Mouse (Mus musculus) layer of hippocampus, postnatal 10 days (tissue): Measurements from ENCODE around the gene Btbd3. TPM values are rescaled to one million over a fixed set of nuclear protein-coding genes. Genes with fewer than 3 reads are reported as not detected.

Experiments used
- DNase-seq, 2 experiments: peaks; one replicate each; pipeline ENCODE4 v3.0.0; 2021; ENCODE audit warnings: low spot score in 2 of 2
- total RNA-seq, 2 experiments: library from RNA; stranded (reverse); gene quantifications; 2 replicates each; pipeline ENCODE4 v1.2.3; 2021

The Btbd3 gene
- total RNA-seq, 2 experiments from 2014 or later: 105 to 108 TPM

DNA sequence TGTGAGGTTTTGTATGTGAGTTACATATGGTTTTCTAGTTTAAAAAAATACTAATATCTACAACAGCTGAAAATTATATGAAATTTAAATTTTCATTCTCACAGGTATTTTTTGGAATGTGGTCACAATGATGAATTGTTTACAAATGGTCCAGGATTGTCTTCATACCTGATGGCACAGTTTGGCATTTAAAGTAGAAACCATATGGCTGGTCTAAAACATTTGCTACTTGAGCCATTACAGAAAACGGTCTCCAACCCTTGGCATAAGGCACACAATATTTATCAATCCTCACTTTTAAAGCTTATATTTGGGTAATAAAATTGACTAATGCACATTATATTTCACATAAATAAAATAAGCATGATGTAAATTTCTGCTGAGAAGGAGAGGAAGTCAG is 272.1 kb downstream of the Btbd3 start:
- DNase-seq: no peak

DNA sequence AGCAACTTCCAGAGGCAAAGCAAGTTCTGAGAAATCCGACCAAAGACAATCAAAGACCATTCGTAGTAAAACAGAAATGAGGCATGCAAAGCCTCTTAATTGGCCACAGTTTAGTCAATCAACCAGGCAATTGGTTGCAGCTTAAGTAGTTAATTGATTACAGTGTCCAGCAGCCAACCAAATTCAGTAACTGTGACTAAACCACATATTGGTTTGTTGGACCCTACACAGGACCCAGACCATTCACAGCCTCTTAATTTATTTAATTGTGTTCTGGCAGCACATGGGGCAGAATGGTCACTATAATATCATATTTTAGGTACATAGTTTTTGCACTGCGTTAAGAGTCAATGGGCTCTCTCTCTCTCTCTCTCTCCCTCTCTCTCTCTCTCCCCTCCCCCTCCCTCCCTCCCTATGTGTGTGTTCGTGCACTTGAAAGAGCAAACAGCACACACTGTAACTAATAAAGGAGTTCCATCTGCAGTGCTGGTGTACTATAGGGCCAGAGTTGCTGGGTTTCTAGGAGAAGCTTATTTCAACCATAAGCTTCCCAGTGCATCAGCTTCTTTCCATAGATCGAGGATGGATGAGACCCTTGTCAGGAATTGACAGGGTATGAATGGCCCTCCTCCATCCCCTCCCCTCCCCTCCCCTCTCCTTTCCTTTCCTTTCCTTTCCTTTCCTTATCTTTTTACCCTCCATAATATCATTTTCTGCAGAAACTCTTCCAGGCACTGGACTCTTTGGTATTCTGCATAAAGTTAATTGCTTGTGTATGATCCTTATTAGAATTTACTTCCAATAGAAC is 275.0 kb downstream of the Btbd3 start:
- no peak for DNase-seq

DNA sequence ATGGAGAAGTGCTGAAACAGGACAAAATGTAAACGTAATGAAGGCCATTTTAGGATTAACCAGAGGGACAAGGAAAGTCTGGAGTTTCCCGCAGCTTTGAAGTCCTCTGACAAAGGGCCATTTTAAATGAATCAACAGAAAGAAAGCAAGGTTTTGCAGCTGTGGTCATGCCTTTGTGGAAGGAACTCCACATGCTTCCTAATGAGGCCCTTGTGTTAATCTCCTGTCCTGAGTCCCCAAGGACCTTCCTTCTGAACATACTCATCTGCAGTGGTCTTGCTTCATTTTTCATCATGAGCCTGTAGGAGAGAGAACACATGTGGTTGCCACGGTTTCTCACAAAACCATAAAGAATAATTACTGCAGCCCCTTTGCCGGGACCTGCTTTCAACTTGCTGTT is 275.6 kb downstream of the Btbd3 start:
- DNase-seq: no peak

DNA sequence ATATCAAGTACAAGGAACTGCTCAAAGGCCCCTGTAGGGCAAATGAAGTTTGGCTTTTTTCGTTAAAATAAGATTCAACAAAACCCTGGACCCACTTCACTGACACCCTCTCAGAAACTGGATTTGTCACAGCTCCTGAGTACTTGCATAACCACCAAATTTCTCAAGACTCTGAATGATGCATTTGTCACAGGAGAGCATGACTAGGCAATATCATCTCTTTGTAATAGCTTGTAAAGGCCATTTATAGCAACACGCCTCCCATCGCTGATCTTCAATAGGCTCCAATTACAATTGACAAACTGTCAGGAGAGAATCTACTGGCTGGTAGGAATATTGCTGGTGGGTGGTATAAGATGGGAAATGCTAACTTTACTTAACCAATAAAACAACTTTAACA is 283.3 kb downstream of the Btbd3 start:
- no peak for DNase-seq

DNA sequence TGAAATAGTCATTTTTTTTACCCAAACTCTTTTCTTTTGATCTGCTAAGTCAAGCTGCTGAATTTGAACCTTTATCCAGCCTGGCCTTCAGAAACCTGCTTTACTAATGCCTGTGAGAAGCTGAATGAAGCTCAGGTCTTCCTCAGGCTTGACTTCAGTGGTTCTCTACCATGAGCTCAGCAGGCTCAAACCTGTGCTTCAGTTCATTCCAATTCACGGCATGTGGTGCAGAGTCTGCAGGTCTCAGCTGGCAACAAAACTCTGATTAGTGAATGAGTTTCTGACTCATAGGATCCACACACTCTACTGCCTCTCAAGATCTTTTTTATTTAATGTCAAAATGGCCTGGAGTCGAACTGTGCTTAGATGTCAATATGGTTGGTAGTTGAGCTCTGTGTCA is 292.6 kb downstream of the Btbd3 start:
- DNase-seq: no peak

DNA sequence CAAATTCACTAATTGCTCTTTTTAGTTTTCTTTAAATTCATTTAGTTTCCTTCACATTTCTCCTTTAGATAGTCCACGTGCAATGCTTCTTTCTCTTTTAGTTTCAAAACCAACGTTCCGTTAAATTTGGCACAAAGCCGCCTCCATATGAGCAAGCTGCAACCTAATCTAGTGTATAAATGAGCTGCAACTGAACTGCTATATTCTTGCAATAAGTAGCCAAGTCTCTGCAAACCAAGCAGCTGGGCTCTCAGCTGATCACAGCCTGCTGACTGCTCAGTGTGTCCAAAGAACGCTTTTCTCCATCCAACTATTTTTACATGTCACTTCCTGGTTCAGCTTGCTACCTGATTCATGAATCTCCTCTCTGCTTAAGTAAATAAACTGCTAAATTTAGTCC is 295.2 kb downstream of the Btbd3 start:
- peak; percentile 15 to 27 for DNase-seq

DNA sequence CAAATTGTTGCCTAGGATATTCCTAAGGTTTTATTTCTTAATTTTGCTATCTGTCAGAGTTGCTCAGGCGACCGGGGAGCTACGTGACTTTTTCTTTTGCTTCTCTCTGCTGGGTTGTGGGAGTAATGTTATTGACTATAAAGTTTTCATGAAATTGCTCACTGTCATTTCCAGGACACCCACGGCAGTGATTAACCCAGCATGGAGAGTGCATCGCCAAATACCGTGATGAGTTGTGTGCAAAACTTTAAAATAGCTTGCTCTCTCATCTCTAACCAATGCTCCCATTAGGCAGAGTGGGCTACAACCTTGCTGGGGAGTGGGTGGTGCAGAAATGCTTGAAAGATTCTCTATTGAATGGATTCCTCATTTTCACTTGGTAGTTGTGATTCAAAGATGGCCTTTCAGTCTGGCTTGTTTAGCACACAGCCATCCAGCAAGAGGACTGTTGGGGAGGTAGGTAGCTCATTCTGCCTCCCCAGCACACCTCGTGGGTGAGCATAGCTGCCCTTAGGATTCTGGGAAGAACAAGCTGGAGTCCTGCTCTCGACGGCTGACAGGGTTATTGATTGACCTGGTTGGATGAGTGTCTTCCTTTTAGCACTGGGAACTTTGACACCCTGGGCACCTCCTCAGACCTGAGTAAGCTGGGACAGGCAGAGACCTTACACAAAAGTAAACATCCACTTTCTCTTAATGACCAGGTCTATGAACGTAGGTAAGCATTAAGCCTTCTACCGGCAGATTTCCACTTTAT is 298.9 kb downstream of the Btbd3 start:
- no peak for DNase-seq

DNA sequence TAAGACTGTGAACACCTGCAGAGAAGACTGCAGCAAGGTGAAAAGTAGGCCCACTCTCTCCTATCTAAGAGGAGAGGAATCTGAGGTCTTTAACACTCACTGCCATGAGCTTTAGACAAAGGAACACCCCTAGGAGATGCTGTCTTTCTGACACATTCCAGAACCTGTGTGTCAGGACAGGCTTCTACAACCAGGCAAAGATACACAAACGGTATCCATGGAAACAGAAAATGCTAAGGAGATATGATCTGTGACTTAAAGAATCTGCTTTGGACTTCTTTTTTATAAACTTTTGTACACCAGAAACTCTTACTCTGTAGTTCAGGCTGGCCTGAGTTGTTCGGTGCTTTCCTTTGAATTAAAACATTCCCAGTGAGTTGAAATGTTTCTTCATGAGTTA is 329.6 kb downstream of the Btbd3 start:
- DNase-seq: no peak

DNA sequence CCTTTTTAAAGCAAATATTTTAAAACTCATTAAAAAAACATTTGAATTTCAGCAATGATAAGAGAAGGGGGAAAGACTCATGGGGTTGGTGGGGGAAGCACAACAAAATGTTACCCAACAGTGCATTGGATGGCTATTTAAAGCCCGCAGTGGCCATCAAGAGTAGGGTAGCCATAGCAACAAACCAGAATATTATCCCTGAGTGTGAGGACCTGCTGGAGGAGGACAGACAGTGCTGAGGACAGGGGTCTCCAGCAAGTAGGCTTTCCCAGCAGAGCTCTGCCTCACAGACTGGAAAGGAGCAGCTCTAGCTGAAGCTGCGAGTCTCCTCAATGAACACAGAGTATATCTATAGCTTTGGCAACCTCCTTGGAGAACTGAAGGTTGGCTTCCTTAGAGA is 331.0 kb downstream of the Btbd3 start:
- no peak for DNase-seq

DNA sequence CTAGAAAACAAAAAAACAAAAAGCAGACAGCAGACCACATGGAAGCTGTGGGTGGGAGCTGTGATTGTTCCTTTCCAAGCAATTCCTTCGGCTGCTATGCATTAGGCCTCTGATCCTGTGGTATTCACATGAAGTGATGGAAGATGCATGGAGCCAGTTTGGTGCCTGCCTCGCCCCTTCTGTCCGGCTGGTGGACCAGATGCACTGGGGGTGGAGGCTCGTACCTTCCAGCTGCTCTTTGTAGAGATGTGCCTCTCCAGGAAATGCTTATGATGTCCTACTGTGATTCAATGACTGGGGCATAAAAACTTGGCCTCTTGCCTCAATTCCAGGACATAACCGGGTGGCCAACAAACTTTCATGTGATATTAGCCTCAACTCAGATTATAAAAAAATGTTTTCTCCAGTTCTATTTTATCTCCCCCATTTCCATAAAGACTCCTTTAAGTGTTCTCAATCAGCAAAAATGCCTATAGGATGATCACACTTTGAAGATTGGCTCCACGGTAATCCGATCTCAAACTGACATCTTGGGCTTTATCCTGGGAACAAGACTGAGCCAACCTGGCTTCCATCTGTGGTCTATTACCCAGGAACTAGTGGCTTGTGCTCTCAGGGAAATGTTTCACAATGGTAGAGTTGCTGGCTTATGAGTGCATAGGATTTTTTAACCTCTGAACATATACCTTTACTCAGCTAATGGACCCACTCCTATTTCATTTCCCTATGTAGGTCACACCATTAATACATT is 331.6 kb downstream of the Btbd3 start:
- peak; percentile 30 to 31 for DNase-seq

DNA sequence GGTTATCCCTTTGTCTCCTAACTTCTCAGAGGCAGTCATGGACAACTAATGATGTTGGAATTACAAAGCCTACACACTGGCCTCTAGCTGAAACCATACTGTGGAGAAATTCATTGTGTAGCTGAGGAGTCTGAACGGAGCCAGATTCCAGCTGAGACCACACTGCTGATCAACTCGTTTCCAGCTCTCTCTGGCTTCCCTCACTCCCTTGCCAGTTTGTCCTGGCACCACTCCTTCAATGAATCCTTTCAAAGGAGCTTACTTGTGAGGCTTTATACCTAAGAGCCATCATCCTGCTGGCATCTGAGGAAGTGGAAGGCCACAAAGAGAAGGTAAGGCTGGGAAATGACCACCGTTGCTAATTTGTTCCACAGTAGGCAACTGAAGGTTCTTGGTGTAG is 332.7 kb downstream of the Btbd3 start:
- DNase-seq: no peak

DNA sequence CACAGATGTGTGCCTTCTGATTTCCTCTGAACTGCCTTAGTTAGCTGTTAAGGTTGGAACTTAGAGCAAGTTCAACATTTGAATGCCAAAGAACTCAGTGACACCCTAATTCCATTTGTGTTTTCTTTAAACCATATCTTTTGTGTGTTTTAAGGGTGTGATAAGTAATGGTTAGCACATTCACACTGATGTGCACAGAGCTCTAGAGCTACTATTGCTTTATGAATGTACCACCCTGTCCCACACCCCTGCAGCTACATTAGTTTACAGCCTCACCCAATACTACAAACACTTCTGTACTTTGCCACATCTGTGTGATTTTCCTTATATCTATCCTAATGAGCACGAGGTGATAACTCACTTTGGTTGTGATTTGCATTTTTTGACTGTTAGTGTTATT is 333.9 kb downstream of the Btbd3 start:
- DNase-seq: no peak

DNA sequence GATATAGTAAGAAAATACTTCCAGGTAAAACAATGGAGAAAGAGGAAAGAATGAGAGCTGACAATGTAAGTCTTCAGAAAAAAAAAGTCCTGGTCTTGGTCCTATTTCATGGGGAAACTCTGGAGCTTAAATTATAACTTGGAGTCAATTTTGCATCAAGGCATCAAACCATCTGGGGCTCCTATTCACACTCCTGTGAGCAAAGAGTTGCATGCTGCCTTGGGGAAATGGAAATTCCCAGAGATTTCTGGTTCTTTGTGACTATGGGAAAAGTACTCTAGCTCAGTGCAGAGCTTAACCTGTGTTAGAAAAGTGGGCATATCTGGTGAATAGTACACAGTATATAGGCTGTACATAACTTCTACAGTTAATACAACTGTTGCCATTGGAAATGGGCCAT is 356.0 kb downstream of the Btbd3 start:
- no peak for DNase-seq

DNA sequence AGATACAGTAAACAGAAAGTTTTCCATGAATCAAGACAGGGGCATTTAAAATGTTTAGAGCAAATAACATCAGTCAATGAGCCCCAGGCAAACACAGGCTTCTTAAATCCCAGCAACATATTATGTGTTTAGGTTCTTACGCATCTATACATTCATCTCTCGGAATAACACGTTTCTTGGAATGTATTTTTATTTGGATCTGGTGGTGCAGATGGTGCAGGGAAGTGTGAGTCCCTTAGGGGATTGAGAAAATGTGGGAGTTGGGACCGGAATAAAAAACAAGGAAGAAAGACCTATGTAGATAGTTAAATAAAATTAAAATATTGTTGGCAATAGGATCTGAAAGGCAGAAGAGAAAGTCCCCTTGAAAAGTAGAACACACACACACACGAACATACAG is 361.1 kb downstream of the Btbd3 start:
- DNase-seq: no peak
